8 mouse cellular contexts compared by ENCODE assay signal in genomic region chr17:55958918-55959728, GRCm38 (mm10). TPM values are rescaled to one million over a fixed set of nuclear protein-coding genes. Genes with fewer than 3 reads are reported as not detected.
DNase-seq lines count a peak whose midpoint lies in the region; ATAC-seq and TF ChIP-seq lines count a peak whose summit lies in the region.

Gene Yju2, plus strand, starts transcription at chr17:55959099.

- H3K79me3 ChIP-seq in C2C12 (ENCODE audit: low read depth): peaks cover 11% of the 10 kb centered on the region

- peak; percentile 89 for ATAC-seq in heart, embryonic 11.5 days (replicated peaks; ENCODE audit: insufficient number of reproducible peaks, low FRiP score, low TSS enrichment)
- peak; percentile 94 for ATAC-seq in kidney, embryonic 16.5 days (ENCODE audit: low FRiP score, low TSS enrichment)

- peaks cover 46% of the 10 kb centered on the region for H3K4me1 ChIP-seq in erythroblast, embryonic 14.5 days (ENCODE audit: control insufficient read depth)
- H3K4me1 ChIP-seq in heart, embryonic 11.5 days (ENCODE audit: control insufficient read depth, insufficient read depth, low read length): peaks cover 13% of the 10 kb centered on the region
- peaks cover 20% of the 10 kb centered on the region for H3K4me1 ChIP-seq in kidney, embryonic 16.5 days (ENCODE audit: insufficient read depth, low read length)
- H3K4me1 ChIP-seq in liver, adult 2 months (ENCODE audit: control insufficient read depth, insufficient read depth, low read length): peaks cover 10% of the 10 kb centered on the region

- H3K9me3 ChIP-seq in erythroblast, embryonic 14.5 days (ENCODE audit: control insufficient read depth, low read length): no peaks in the 10 kb centered on the region
- no peaks in the 10 kb centered on the region for H3K9me3 ChIP-seq in heart, embryonic 11.5 days (replicated peaks; ENCODE audit: control insufficient read depth, low read length)
- H3K9me3 ChIP-seq in kidney, embryonic 16.5 days (ENCODE audit: low read length): no peaks in the 10 kb centered on the region

- H3K9ac ChIP-seq in heart, embryonic 11.5 days (ENCODE audit: low read depth, low read length): peak within 1 kb of the TSS; percentile 72
- peak within 1 kb of the TSS; percentile 81 for H3K9ac ChIP-seq in kidney, embryonic 16.5 days (replicated peaks; ENCODE audit: low read length)
- H3K9ac ChIP-seq in liver, adult 2 months (ENCODE audit: low read depth, low read length): peak within 1 kb of the TSS; percentile 78

- peak within 1 kb of the TSS; percentile 66 for H3ac ChIP-seq in C2C12 (ENCODE audit: control insufficient read depth, insufficient read length, low read depth)
- peak within 1 kb of the TSS; percentile 65 for H3ac ChIP-seq in myocyte (ENCODE audit: control insufficient read depth, insufficient read length)

- peak within 1 kb of the TSS; percentile 93 for H3K27ac ChIP-seq in heart, embryonic 11.5 days (ENCODE audit: low read depth, low read length)
- peak within 1 kb of the TSS; percentile 99 for H3K27ac ChIP-seq in kidney, embryonic 16.5 days (ENCODE audit: low read length)
- peak within 1 kb of the TSS; percentile 94 for H3K27ac ChIP-seq in liver, adult 2 months (replicated peaks; ENCODE audit: insufficient read depth, low read depth, low read length)

- WGBS in heart, embryonic 11.5 days (ENCODE audit: insufficient replicate concordance): under 1% methylated on average over 46 of the region's 46 CpGs
- under 1% methylated on average over 45 of the region's 46 CpGs for WGBS in kidney, embryonic 16.5 days
- WGBS in liver, adult 2 months: under 1% methylated on average over 45 of the region's 46 CpGs

- H3K4me3 ChIP-seq in C2C12 (ENCODE audit: insufficient read depth, poor library complexity, severe bottlenecking): peak within 1 kb of the TSS; percentile 40
- peak within 1 kb of the TSS; percentile 66 for H3K4me3 ChIP-seq in erythroblast, embryonic 14.5 days (replicated peaks)
- H3K4me3 ChIP-seq in heart, embryonic 11.5 days (ENCODE audit: low read depth, low read length): peak within 1 kb of the TSS; percentile 58
- H3K4me3 ChIP-seq in kidney, embryonic 16.5 days (ENCODE audit: low read length): peak within 1 kb of the TSS; percentile 66
- peak within 1 kb of the TSS; percentile 84 for H3K4me3 ChIP-seq in liver, adult 2 months (ENCODE audit: insufficient read depth, low read depth, low read length)
- peak within 1 kb of the TSS; percentile 43 for H3K4me3 ChIP-seq in myocyte

- TF ChIP-seq POLR2A in brain, embryonic 14.5 days (IDR thresholded peaks at IDR 0.05; ENCODE audit: borderline replicate concordance, extremely low read depth, insufficient read depth, insufficient read length, poor library complexity, severe bottlenecking): peak; percentile 37; the same call in 1 of the 2 replicates
- peak; percentile 39 for TF ChIP-seq POLR2A in liver, adult 2 months (IDR thresholded peaks at IDR 0.05; ENCODE audit: extremely low read depth, insufficient read depth, low read length)
- TF ChIP-seq POLR2A in myocyte (IDR thresholded peaks at IDR 0.05; ENCODE audit: insufficient read length, low read depth): peak; percentile 66

- peaks cover 15% of the 10 kb centered on the region for H3K36me3 ChIP-seq in C2C12 (ENCODE audit: control insufficient read depth, insufficient read depth)
- peaks cover 38% of the 10 kb centered on the region for H3K36me3 ChIP-seq in erythroblast, embryonic 14.5 days (ENCODE audit: control insufficient read depth)
- H3K36me3 ChIP-seq in heart, embryonic 11.5 days (ENCODE audit: control insufficient read depth, insufficient read depth, low read length): peaks cover 2% of the 10 kb centered on the region; the same call in 1 of the 2 replicates
- H3K36me3 ChIP-seq in kidney, embryonic 16.5 days (ENCODE audit: insufficient read depth, low read length): peaks cover 12% of the 10 kb centered on the region
- H3K36me3 ChIP-seq in liver, adult 2 months (ENCODE audit: control insufficient read depth, insufficient read depth, low read length): no peaks in the 10 kb centered on the region
- peaks cover 5% of the 10 kb centered on the region for H3K36me3 ChIP-seq in myocyte (ENCODE audit: control insufficient read depth, insufficient read depth)
- H3K36me3 ChIP-seq in splenic B cell, adult 2 months (ENCODE audit: control insufficient read depth, insufficient read depth, low read length, poor library complexity, severe bottlenecking): no peaks in the 10 kb centered on the region

- TF ChIP-seq CTCF in C2C12 (IDR thresholded peaks at IDR 0.05; ENCODE audit: control insufficient read depth, insufficient read depth, insufficient read length): no peak
- no peak for TF ChIP-seq CTCF in brain, embryonic 14.5 days (IDR thresholded peaks at IDR 0.05; ENCODE audit: borderline replicate concordance, extremely low read depth, insufficient read depth, insufficient read length)
- no peak for TF ChIP-seq CTCF in liver, adult 2 months (IDR thresholded peaks at IDR 0.05; ENCODE audit: low read depth, low read length)

- peaks cover 9% of the 10 kb centered on the region for H3K27me3 ChIP-seq in C2C12 (ENCODE audit: control insufficient read depth, insufficient read depth, insufficient read length)
- peaks cover 13% of the 10 kb centered on the region for H3K27me3 ChIP-seq in erythroblast, embryonic 14.5 days (ENCODE audit: control insufficient read depth)
- peaks cover 19% of the 10 kb centered on the region for H3K27me3 ChIP-seq in heart, embryonic 11.5 days (ENCODE audit: control insufficient read depth, insufficient read depth, low read length)
- peaks cover 4% of the 10 kb centered on the region; the same call in 1 of the 2 replicates for H3K27me3 ChIP-seq in kidney, embryonic 16.5 days (ENCODE audit: insufficient read depth, low read length)
- no peaks in the 10 kb centered on the region for H3K27me3 ChIP-seq in liver, adult 2 months (ENCODE audit: control insufficient read depth, insufficient read depth, low read length)
- H3K27me3 ChIP-seq in myocyte (ENCODE audit: control insufficient read depth, insufficient read depth, insufficient read length): peaks cover 3% of the 10 kb centered on the region
- no peaks in the 10 kb centered on the region for H3K27me3 ChIP-seq in splenic B cell, adult 2 months (ENCODE audit: control insufficient read depth, insufficient read depth, low read length, poor library complexity, severe bottlenecking)

- H3K79me2 ChIP-seq in C2C12 (ENCODE audit: control insufficient read depth, insufficient read depth): peaks cover 12% of the 10 kb centered on the region
- no peaks in the 10 kb centered on the region for H3K79me2 ChIP-seq in liver, adult 2 months (ENCODE audit: control insufficient read depth, insufficient read depth, low read length)
- H3K79me2 ChIP-seq in myocyte (ENCODE audit: control insufficient read depth, insufficient read depth): peaks cover 7% of the 10 kb centered on the region

- H3K4me2 ChIP-seq in heart, embryonic 11.5 days: peak within 1 kb of the TSS; percentile 74
- H3K4me2 ChIP-seq in kidney, embryonic 16.5 days (replicated peaks; ENCODE audit: low read depth, low read length): peak within 1 kb of the TSS; percentile 74
- peak within 1 kb of the TSS; percentile 94 for H3K4me2 ChIP-seq in myocyte (ENCODE audit: low read depth)

- DNase-seq in brain, embryonic 14.5 days (ENCODE audit: low read depth): peak; percentile 99
- DNase-seq in liver, adult 2 months (ENCODE audit: extremely low read depth, low read depth, low spot score): peak; percentile 93
- DNase-seq in splenic B cell, adult 2 months (ENCODE audit: low read depth, low spot score): peak; percentile 96

TF ChIP-seq in C2C12, 6 proteins besides CTCF, POLR2A, EP300 and RAD21:
- TF ChIP-seq USF1 (IDR thresholded peaks at IDR 0.05; ENCODE audit: low read depth) (no peak), MAX (IDR thresholded peaks at IDR 0.05) (peak; percentile 23)

TF ChIP-seq in myocyte, 11 proteins besides CTCF, POLR2A, EP300 and RAD21:
- TF ChIP-seq CEBPB (IDR thresholded peaks at IDR 0.05; ENCODE audit: insufficient read depth, poor library complexity, severe bottlenecking) (no peak), E2F4 (IDR thresholded peaks at IDR 0.05; ENCODE audit: insufficient read depth) (no peak), TCF3 (IDR thresholded peaks at IDR 0.05; ENCODE audit: insufficient read length, low read depth) (no peak), TCF12 (IDR thresholded peaks at IDR 0.05; ENCODE audit: insufficient read depth, poor library complexity, severe bottlenecking) (no peak), USF1 (IDR thresholded peaks at IDR 0.05; ENCODE audit: low read depth) (no peak), REST (IDR thresholded peaks at IDR 0.05; ENCODE audit: insufficient read depth, insufficient read length) (no peak), MYOG (IDR thresholded peaks at IDR 0.05; ENCODE audit: control insufficient read depth in 1 of 3, insufficient read depth in 1 of 3, insufficient read length in 2 of 3, low read depth in 2 of 3) (no peak), POLR2AphosphoS2 (IDR thresholded peaks at IDR 0.05; ENCODE audit: insufficient read length, low read depth) (peak; percentile 74), SRF (IDR thresholded peaks at IDR 0.05; ENCODE audit: control insufficient read depth, insufficient read length, low read depth) (peak; percentile 65), MAX (IDR thresholded peaks at IDR 0.05; ENCODE audit: low read depth) (peak; percentile 63), MYOD1 (IDR thresholded peaks at IDR 0.05; ENCODE audit: control insufficient read depth in 1 of 3, insufficient read length in 2 of 3, low read depth in 2 of 3) (no peak)

RNA-seq across cellular contexts. Expression of gene Yju2, which starts in this region (rescaled TPM):
- 15.1 TPM for polyA plus RNA-seq in C2C12 (2012; fragmentation: generic; extraction: Trizol)
- polyA plus RNA-seq in brain, embryonic 14.5 days (2012; rRNA removed): 12.8 and 15.4 TPM in 2 replicates
- polyA plus RNA-seq in erythroblast, embryonic 14.5 days (2012): 1.6 and 1.7 TPM in 2 replicates
- 15.5 and 18.1 TPM in 2 replicates for polyA plus RNA-seq in heart, embryonic 11.5 days (2014; fragmentation: Nextera tagmentation; extraction: Ambion mirVana)
- 29.8 and 34.7 TPM in 2 replicates for polyA plus RNA-seq in kidney, embryonic 16.5 days (2015; fragmentation: Nextera tagmentation; extraction: Ambion mirVana)
- 3.6 and 4.1 TPM in 2 replicates for total RNA-seq in liver, adult 2 months (2014; rRNA removed)
- polyA plus RNA-seq in liver, adult 2 months (2012; rRNA removed): 3.4 and 4.1 TPM in 2 replicates
- polyA plus RNA-seq in myocyte (2012; fragmentation: generic; extraction: Trizol): 9.3 TPM

Comparison
In these comparisons a context has a peak if more than half of its experiments do, and no peak if none do; other contexts are left out.
1. Peak in every context shown above with its lines: DNase-seq, ATAC-seq, H3K4me3 ChIP-seq and H3K27ac ChIP-seq.